Mouse (Mus musculus) lung, embryonic 16.5 days (tissue): ENCODE data around the gene Rnf222. TPM values are rescaled to one million over a fixed set of nuclear protein-coding genes. Genes with fewer than 3 reads are reported as not detected.
A peak's percentile ranks its signal among the peaks of the same experiment; 100 is the strongest.

ENCODE experiments used
- ATAC-seq: fragments of 200-750 bp; cut with Nextera tagmentation; 2 replicates; pipeline ENCODE4 v1.8.0; 2017; ENCODE audit warnings: low read depth, mild to moderate bottlenecking, moderate library complexity
- H3K27ac ChIP-seq: fragments of 300-500 bp; sonication (generic); 2 replicates; pipeline ENCODE4 v1.5.1; 2014; ENCODE audit warnings: mild to moderate bottlenecking, control low read depth, low read length
- H3K27me3 ChIP-seq: fragments of 300-500 bp; sonication (generic); 2 replicates; pipeline ENCODE4 v1.6.1; 2014; ENCODE audit warnings: low read depth, low read length, mixed read lengths; ENCODE audit not compliant: control insufficient read depth, insufficient read depth
- H3K36me3 ChIP-seq: fragments of 300-500 bp; sonication (generic); 2 replicates; pipeline ENCODE4 v1.6.1; 2014; ENCODE audit warnings: low read length; ENCODE audit not compliant: control insufficient read depth, insufficient read depth
- H3K4me1 ChIP-seq: fragments of 300-500 bp; sonication (generic); replicated peaks from 2 replicates; pipeline ENCODE4 v1.6.1; 2014; ENCODE audit warnings: low read length, mixed read lengths; ENCODE audit not compliant: control insufficient read depth, insufficient read depth
- H3K4me2 ChIP-seq: fragments of 300-500 bp; sonication (generic); 2 replicates; pipeline ENCODE4 v1.6.1; 2014; ENCODE audit warnings: low read depth, low read length, control low read depth
- H3K4me3 ChIP-seq: fragments of 300-500 bp; sonication (generic); 2 replicates; pipeline ENCODE4 v1.5.1; 2014; ENCODE audit warnings: mild to moderate bottlenecking, low read length, control low read depth
- H3K9ac ChIP-seq: fragments of 300-500 bp; sonication (generic); 2 replicates; pipeline ENCODE4 v1.6.1; 2014; ENCODE audit warnings: low read length, control low read depth
- H3K9me3 ChIP-seq: fragments of 300-500 bp; sonication (generic); 2 replicates; pipeline ENCODE4 v1.6.1; 2016; ENCODE audit warnings: low read length; ENCODE audit not compliant: control insufficient read depth
- WGBS: fragments of 180-500 bp; shearing (Covaris S2); extraction: QIAGEN DNeasy Blood & Tissue Kit; methylation state at CpG from one replicate; pipeline ENCODE4 v1.1.7; 2014; 5-methylcytosine and 5-hydroxymethylcytosine counted together
- polyA plus RNA-seq: library from polyadenylated mRNA; unstranded; fragments of >200 nt; fragmentation: Nextera tagmentation; extraction: Ambion mirVana; gene quantifications from 2 replicates; pipeline ENCODE4 v1.2.1, GENCODE M21; 2015

Gene Rnf222
- polyA plus RNA-seq, 1 experiment from 2014 or later: 0.13 TPM

DNA sequence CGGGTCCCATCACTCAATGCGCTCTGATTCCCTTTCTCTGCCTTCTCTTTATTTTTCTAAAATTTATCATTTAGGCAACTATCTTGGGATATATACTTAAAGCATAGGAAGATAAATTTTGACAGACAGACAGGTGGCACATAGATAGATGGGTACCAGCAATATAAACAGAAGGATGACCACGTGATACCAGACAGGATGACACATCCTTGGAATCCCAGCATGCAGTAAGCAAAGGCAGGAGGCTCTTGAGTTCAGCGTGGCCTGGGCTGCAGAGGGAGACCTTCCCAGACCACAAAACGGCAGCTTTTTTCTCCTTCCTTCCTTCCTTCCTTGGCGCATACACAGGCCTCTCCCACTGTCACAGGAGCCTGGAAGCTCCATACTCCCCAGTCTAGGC is 9.5 kb downstream of the Rnf222 start:
- Histone ChIP-seq H3K36me3 (peaks cover 2% of the 10 kb centered on the region; the same call in 1 of the 2 replicates), H3K4me1 (peaks cover 5% of the 10 kb centered on the region; the same call in 1 of the 2 replicates), H3K4me2 (no peak overlapping the region), H3K4me3 (no peak overlapping the region), H3K9me3 (no peaks in the 10 kb centered on the region), H3K27ac (no peak overlapping the region), H3K9ac (no peak overlapping the region), H3K27me3 (no peaks in the 10 kb centered on the region)
- no peak for ATAC-seq
- WGBS: 51% methylated on average over 6 of the region's 6 CpGs

GRCm38 (mm10) chr11:68898790-68899189 is 10.4 kb downstream of the Rnf222 start:
- H3K36me3 ChIP-seq: peaks cover 10% of the 10 kb centered on the region
- H3K9me3 ChIP-seq: no peaks in the 10 kb centered on the region
- no peak overlapping the region for H3K4me2 ChIP-seq
- H3K27me3 ChIP-seq: no peaks in the 10 kb centered on the region
- WGBS: 71% methylated on average over 6 of the region's 6 CpGs
- no peak overlapping the region for H3K9ac ChIP-seq
- H3K4me1 ChIP-seq: peaks cover 6% of the 10 kb centered on the region; the same call in 1 of the 2 replicates
- H3K27ac ChIP-seq: no peak overlapping the region
- ATAC-seq: no peak
- H3K4me3 ChIP-seq: no peak overlapping the region

DNA sequence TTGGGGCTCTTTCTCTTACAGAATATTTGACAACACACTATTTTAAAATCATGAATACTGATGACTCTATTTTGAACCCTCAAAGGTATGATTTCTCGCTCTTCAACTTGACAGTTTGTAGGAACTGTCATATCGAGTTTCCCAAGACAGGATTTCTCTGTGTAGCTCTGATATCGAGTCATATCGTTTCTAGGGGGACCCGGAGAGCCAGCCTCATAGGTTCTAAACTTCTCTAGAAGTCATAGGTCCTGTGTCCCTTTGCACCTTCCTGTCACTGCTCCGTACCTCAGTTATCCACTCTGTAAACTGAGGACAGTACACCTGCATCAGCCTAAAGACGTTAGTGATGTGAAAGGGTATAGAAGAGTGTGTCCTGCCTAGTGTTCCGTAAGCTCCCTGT is 11.5 kb downstream of the Rnf222 start:
- Histone ChIP-seq H3K27me3 (no peaks in the 10 kb centered on the region), H3K4me2 (no peak overlapping the region), H3K36me3 (peaks cover 17% of the 10 kb centered on the region), H3K4me3 (no peak overlapping the region), H3K9me3 (no peaks in the 10 kb centered on the region), H3K27ac (no peak overlapping the region), H3K4me1 (peaks cover 6% of the 10 kb centered on the region; the same call in 1 of the 2 replicates), H3K9ac (no peak overlapping the region)
- 81% methylated on average over 8 of the region's 8 CpGs for WGBS
- no peak for ATAC-seq

DNA sequence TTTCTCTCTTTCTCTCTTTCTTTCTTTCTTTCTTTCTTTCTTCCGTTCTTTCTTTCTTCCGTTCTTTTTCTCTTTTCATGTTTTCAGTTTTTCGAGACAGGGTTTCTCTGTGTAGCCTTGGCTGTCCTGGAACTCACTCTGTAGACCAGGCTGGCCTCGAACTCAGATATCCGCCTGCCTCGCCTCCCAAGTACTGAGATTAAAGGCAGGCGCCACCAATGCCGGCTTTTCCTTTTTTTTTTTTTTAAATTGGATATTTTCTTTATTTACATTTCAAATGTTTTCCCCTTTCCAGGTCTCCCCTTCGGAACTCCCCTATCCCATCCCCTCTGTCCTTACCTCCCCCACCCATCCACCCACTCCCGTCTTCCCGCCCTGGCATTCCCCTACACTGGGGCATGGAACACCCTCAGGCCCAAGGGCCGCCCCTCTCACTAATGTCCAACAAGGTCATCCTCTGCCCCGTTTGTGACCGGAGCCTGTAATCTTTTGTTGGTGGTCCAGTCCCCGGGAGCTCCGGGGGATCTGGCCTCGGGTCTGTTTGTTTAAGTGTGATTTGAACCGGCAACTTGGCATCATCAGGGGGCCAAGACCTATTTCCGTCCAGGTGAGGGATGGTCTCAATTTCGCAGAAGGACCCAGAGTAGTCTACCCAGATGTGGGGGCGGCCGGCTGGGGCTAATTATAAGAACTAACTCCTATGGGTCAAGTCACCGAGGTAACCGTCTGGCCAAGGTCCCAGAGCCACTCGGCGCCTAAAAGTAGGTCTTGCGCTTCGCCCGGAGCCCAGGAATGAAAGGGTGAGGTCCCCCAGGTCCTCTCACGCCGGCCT is 12.4 kb downstream of the Rnf222 start:
- 24% methylated on average over 31 of the region's 31 CpGs for WGBS
- Histone ChIP-seq H3K9ac (peak overlapping the region; percentile 56), H3K4me2 (peak overlapping the region; percentile 69), H3K27ac (no peak overlapping the region), H3K27me3 (no peaks in the 10 kb centered on the region), H3K4me1 (peaks cover 6% of the 10 kb centered on the region; the same call in 1 of the 2 replicates), H3K4me3 (peak overlapping the region; percentile 94), H3K36me3 (peaks cover 26% of the 10 kb centered on the region), H3K9me3 (no peaks in the 10 kb centered on the region)
- ATAC-seq: no peak; the same call in 1 of the 2 replicates

DNA sequence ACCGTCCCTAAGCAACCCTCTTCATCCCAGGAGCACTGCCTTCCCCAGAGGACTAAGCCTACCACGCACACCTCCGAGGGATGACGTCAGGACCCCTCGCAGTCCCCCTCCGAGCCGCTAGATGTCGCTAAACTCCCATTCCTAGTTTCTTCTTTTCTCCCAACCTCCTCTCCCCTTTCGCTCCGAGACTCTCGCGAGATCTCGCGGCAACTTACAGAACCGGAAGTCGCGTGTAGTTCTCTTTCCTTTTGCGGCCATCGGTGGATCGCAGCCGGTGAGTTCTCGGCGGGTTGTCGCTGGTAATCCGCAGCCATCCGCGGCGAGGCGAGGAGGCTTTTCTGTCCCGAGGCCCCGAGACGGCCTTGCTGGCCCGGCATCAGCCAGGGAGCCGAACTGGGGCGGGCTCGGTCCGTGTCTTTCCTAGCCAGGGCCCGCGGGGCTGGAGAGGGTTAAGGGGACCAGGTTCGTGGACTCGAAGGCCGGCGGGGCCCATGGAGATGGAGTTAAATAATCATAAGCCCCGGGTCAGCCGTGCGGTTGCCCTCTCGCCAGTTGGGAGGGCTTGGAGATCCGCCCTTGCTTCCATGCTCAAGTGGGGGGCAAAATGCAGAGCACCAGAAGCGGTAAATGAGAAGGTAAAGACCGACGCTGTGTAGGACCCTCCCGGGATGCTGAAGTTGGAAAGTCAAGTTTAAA is 13.1 kb downstream of the Rnf222 start, which contains the start of gene Rpl26:
TSS of gene Rpl26 (plus strand) at position 233 of the 696 bp plus-strand sequence.
- WGBS: under 1% methylated on average over 52 of the region's 52 CpGs
- H3K27ac ChIP-seq: peak within 1 kb of the TSS; percentile 89
- H3K27me3 ChIP-seq: no peaks in the 10 kb centered on the region
- H3K36me3 ChIP-seq: peaks cover 31% of the 10 kb centered on the region
- peak within 1 kb of the TSS; percentile 69 for H3K4me2 ChIP-seq
- peak within 1 kb of the TSS; percentile 97 for H3K9ac ChIP-seq
- no peaks in the 10 kb centered on the region for H3K9me3 ChIP-seq
- H3K4me1 ChIP-seq: peaks cover 9% of the 10 kb centered on the region
- ATAC-seq: peak; percentile 89
- peak within 1 kb of the TSS; percentile 94 for H3K4me3 ChIP-seq

GRCm38 (mm10) chr11:68902047-68902364 is 13.7 kb downstream of the Rnf222 start:
- ATAC-seq: no peak
- peaks cover 34% of the 10 kb centered on the region for H3K36me3 ChIP-seq

DNA sequence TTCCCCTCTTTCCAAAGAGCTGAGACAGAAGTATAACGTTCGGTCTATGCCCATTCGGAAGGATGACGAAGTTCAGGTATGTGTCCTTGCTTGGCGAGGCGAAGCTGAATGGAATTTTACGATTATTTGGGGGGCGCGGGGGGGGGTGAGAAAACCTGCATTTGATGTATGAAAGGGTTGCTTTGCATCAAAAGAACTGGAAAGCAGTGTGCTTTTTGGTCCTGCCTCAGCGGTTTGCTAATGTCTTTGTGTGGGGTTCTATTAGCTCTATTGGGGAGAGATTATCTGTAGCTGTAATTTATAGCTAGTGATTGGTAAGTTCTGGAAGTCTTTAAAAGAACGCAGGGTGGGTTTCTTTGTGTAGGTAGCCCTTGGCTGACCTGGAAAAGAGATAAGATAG is 14.0 kb downstream of the Rnf222 start:
- peaks cover 34% of the 10 kb centered on the region for H3K36me3 ChIP-seq
- peaks cover 11% of the 10 kb centered on the region for H3K4me1 ChIP-seq
- H3K27ac ChIP-seq: no peak overlapping the region
- no peaks in the 10 kb centered on the region for H3K27me3 ChIP-seq
- ATAC-seq: no peak
- H3K4me3 ChIP-seq: peak overlapping the region; percentile 94
- H3K9me3 ChIP-seq: no peaks in the 10 kb centered on the region
- H3K9ac ChIP-seq: peak overlapping the region; percentile 97
- peak overlapping the region; percentile 65 for H3K4me2 ChIP-seq
- WGBS: 2% methylated on average over 11 of the region's 11 CpGs

More at GRCm38 (mm10) chr11:68902047-68902364, 13.7 kb downstream of the Rnf222 start:
- Histone ChIP-seq H3K4me1 (peaks cover 11% of the 10 kb centered on the region), H3K9me3 (no peaks in the 10 kb centered on the region), H3K4me3 (peak overlapping the region; percentile 94), H3K9ac (peak overlapping the region; percentile 97), H3K4me2 (peak overlapping the region; percentile 65), H3K27me3 (no peaks in the 10 kb centered on the region), H3K27ac (peak overlapping the region; percentile 89)
- WGBS: 0% methylated on average over 9 of the region's 10 CpGs

- peak overlapping the region; percentile 94 for H3K4me3 ChIP-seq
- H3K4me2 ChIP-seq: peak overlapping the region; percentile 65
- no peaks in the 10 kb centered on the region for H3K9me3 ChIP-seq
- H3K27me3 ChIP-seq: no peaks in the 10 kb centered on the region
- 75% methylated on average over 5 of the region's 5 CpGs for WGBS
- ATAC-seq: no peak
- peaks cover 11% of the 10 kb centered on the region for H3K4me1 ChIP-seq
- peak overlapping the region; percentile 97 for H3K9ac ChIP-seq
- H3K36me3 ChIP-seq: peaks cover 34% of the 10 kb centered on the region
- no peak overlapping the region for H3K27ac ChIP-seq
Observed at GRCm38 (mm10) chr11:68902823-68903222, 14.5 kb downstream of the Rnf222 start.

DNA sequence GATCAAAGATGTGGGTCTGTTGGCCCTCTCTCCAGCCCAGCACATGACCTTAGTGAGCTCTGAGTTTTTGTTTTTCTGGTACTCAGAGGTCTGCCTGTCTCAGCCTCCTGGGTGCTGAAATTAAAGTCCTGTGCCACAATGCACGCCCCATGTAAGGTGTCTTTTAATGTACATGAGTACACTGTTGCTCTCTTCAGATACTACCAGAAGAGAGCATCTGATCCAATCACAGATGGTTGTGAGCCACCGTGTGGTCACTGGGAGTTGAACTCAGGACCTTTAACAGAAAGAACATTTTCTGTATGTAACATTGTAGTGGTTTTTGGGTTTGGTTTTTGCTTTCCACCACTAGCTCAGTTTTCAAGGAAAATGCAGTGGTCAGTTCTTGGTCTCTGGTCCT is 15.4 kb downstream of the Rnf222 start:
- H3K4me1 ChIP-seq: peaks cover 11% of the 10 kb centered on the region
- peaks cover 34% of the 10 kb centered on the region for H3K36me3 ChIP-seq

More for the DNA sequence above, 15.4 kb downstream of the Rnf222 start:
- Histone ChIP-seq H3K27ac (no peak overlapping the region), H3K9me3 (no peaks in the 10 kb centered on the region), H3K4me2 (no peak overlapping the region), H3K9ac (no peak overlapping the region), H3K27me3 (no peaks in the 10 kb centered on the region), H3K4me3 (no peak overlapping the region)
- WGBS: 72% methylated on average over 2 of the region's 2 CpGs
- ATAC-seq: no peak
